9 mouse cellular contexts compared by ENCODE assay signal in genomic region chr2:145903983-145904616, GRCm38 (mm10). TPM values are rescaled to one million over a fixed set of nuclear protein-coding genes. Genes with fewer than 3 reads are reported as not detected.
DNase-seq lines count a peak whose midpoint lies in the region; ATAC-seq and TF ChIP-seq lines count a peak whose summit lies in the region.
"Had no signal": no experiment of that assay in that cellular context is flagged by ENCODE, and none has a peak within 500 bp of the region (broad histone marks: within the 10 kb centered on the region; RNA-seq: fewer than 3 reads in every experiment).

No protein-coding gene starts in this region.

- H3K4me2 ChIP-seq in lung, embryonic 16.5 days (ENCODE audit: low read depth, low read length), result peak overlapping the region; percentile 77
- H3K4me2 ChIP-seq in limb, embryonic 11.5 days (ENCODE audit: low read depth, severe bottlenecking), result peak overlapping the region; percentile 64

- H3K36me3 ChIP-seq in lung, embryonic 16.5 days (ENCODE audit: control insufficient read depth, insufficient read depth, low read length), result peaks cover 9% of the 10 kb centered on the region
- H3K36me3 ChIP-seq in limb, embryonic 11.5 days (ENCODE audit: control insufficient read depth, insufficient read depth, low read length), result no peaks in the 10 kb centered on the region; the same call in 1 of the 2 replicates

- TF ChIP-seq CTCF in embryonic fibroblast, embryonic 13.5 days (IDR thresholded peaks at IDR 0.05; ENCODE audit: borderline replicate concordance, insufficient read depth, low read length), result no peak
- TF ChIP-seq CTCF in olfactory bulb, adult 2 months (IDR thresholded peaks at IDR 0.05; ENCODE audit: insufficient read depth, low read depth, low read length), result no peak

- ATAC-seq in lung, embryonic 16.5 days (ENCODE audit: low read depth), result no peak
- ATAC-seq in limb, embryonic 11.5 days (ENCODE audit: insufficient number of reproducible peaks, low FRiP score, low TSS enrichment, low read depth), result no peak

- H3K9me3 ChIP-seq in lung, embryonic 16.5 days (ENCODE audit: control insufficient read depth, low read length), result no peaks in the 10 kb centered on the region
- H3K9me3 ChIP-seq in limb, embryonic 11.5 days (ENCODE audit: control insufficient read depth, low read length), result no peaks in the 10 kb centered on the region

- H3K27ac ChIP-seq in lung, embryonic 16.5 days (ENCODE audit: low read length), result no peak overlapping the region; the same call in 1 of the 2 replicates
- H3K27ac ChIP-seq in embryonic fibroblast, embryonic 13.5 days (ENCODE audit: insufficient read depth, low read length), result peak overlapping the region; percentile 59; the same call in 1 of the 2 replicates
- no peak overlapping the region for H3K27ac ChIP-seq in limb, embryonic 11.5 days (replicated peaks; ENCODE audit: low read depth, low read length)
- H3K27ac ChIP-seq in olfactory bulb, adult 2 months (ENCODE audit: insufficient read depth, low read depth, low read length), result no peak overlapping the region

- 27% methylated on average over 12 of the region's 12 CpGs for WGBS in lung, embryonic 16.5 days
- WGBS in limb, embryonic 11.5 days, result 29% methylated on average over 12 of the region's 12 CpGs
- WGBS in olfactory bulb, adult 2 months, result 23% methylated on average over 12 of the region's 12 CpGs

- no peak for TF ChIP-seq POLR2A in embryonic fibroblast, embryonic 13.5 days (IDR thresholded peaks at IDR 0.05; ENCODE audit: low read depth, low read length)
- no peak for TF ChIP-seq POLR2A in olfactory bulb, adult 2 months (IDR thresholded peaks at IDR 0.05; ENCODE audit: insufficient read depth, low read depth, low read length)

- no peaks in the 10 kb centered on the region for H3K27me3 ChIP-seq in lung, embryonic 16.5 days (ENCODE audit: control insufficient read depth, insufficient read depth, low read depth, low read length)
- no peaks in the 10 kb centered on the region for H3K27me3 ChIP-seq in limb, embryonic 11.5 days (ENCODE audit: control insufficient read depth, insufficient read depth, low read length)

- peak overlapping the region; percentile 96 for H3K4me3 ChIP-seq in lung, embryonic 16.5 days (ENCODE audit: low read length)
- peak overlapping the region; percentile 87 for H3K4me3 ChIP-seq in embryonic fibroblast, embryonic 13.5 days (ENCODE audit: insufficient read depth, low read length)
- H3K4me3 ChIP-seq in limb, embryonic 11.5 days (ENCODE audit: low read depth, low read length), result peak overlapping the region; percentile 85
- H3K4me3 ChIP-seq in olfactory bulb, adult 2 months (ENCODE audit: insufficient read depth, low read depth, low read length), result peak overlapping the region; percentile 25

- DNase-seq in lung, postnatal 14 days, result no peak
- DNase-seq in limb, embryonic 11.5 days (ENCODE audit: low spot score), result no peak
- no peak for DNase-seq in spleen, adult 12 weeks (ENCODE audit: low spot score)
- DNase-seq in spleen, postnatal 14 days (ENCODE audit: low spot score in 2 of 2), result no peak
- no peak for DNase-seq in ovary, postnatal 10 days (ENCODE audit: low spot score)
- DNase-seq: thymus, postnatal 25 days had no signal

- H3K4me1 ChIP-seq in lung, embryonic 16.5 days (replicated peaks; ENCODE audit: control insufficient read depth, insufficient read depth, low read length), result peaks cover 16% of the 10 kb centered on the region
- peaks cover 4% of the 10 kb centered on the region for H3K4me1 ChIP-seq in embryonic fibroblast, embryonic 13.5 days (ENCODE audit: control insufficient read depth, insufficient read depth, low read length)
- H3K4me1 ChIP-seq in limb, embryonic 11.5 days (ENCODE audit: control insufficient read depth, insufficient read depth, low read length), result peaks cover 5% of the 10 kb centered on the region
- peaks cover 6% of the 10 kb centered on the region; the same call in 1 of the 2 replicates for H3K4me1 ChIP-seq in olfactory bulb, adult 2 months (ENCODE audit: control insufficient read depth, insufficient read depth, low read length)

- H3K9ac ChIP-seq in lung, embryonic 16.5 days (ENCODE audit: low read length), result peak overlapping the region; percentile 94
- peak overlapping the region; percentile 91 for H3K9ac ChIP-seq in limb, embryonic 11.5 days (ENCODE audit: low read length)

RNA-seq across cellular contexts. Expression of gene Naa20, which starts 2.2 kb away (rescaled TPM):
- polyA plus RNA-seq in lung, embryonic 16.5 days (2015; fragmentation: Nextera tagmentation; extraction: Ambion mirVana), result 151 and 152 TPM in 2 replicates
- 107 and 122 TPM in 2 replicates for polyA plus RNA-seq in embryonic fibroblast, embryonic 13.5 days (2011; ENCODE audit: insufficient read length, low read depth, missing spikeins)
- 153 and 159 TPM in 2 replicates for polyA plus RNA-seq in limb, embryonic 11.5 days (2014; fragmentation: Nextera tagmentation; extraction: Ambion mirVana)
- polyA plus RNA-seq in olfactory bulb, adult 2 months (2012; ENCODE audit: insufficient read depth, insufficient read length, low replicate concordance, missing spikeins), result not detected in 2 replicates

RNA-seq across cellular contexts. Expression of gene Cfap61, which starts 30.5 kb away (rescaled TPM):
- polyA plus RNA-seq in lung, embryonic 16.5 days (2015; fragmentation: Nextera tagmentation; extraction: Ambion mirVana), result 2.3 and 2.5 TPM in 2 replicates
- 0.33 and 0.60 TPM in 2 replicates for polyA plus RNA-seq in embryonic fibroblast, embryonic 13.5 days (2011; ENCODE audit: insufficient read length, low read depth, missing spikeins)
- polyA plus RNA-seq in limb, embryonic 11.5 days (2014; fragmentation: Nextera tagmentation; extraction: Ambion mirVana), result 0.08 and 0.09 TPM in 2 replicates
- not detected in 2 replicates for polyA plus RNA-seq in olfactory bulb, adult 2 months (2012; ENCODE audit: insufficient read depth, insufficient read length, low replicate concordance, missing spikeins)

RNA-seq across cellular contexts. Expression of gene Crnkl1, which starts 30.7 kb away (rescaled TPM):
- 25.9 and 27.4 TPM in 2 replicates for polyA plus RNA-seq in lung, embryonic 16.5 days (2015; fragmentation: Nextera tagmentation; extraction: Ambion mirVana)
- 23.7 and 24.9 TPM in 2 replicates for polyA plus RNA-seq in embryonic fibroblast, embryonic 13.5 days (2011; ENCODE audit: insufficient read length, low read depth, missing spikeins)
- 45.8 and 46.9 TPM in 2 replicates for polyA plus RNA-seq in limb, embryonic 11.5 days (2014; fragmentation: Nextera tagmentation; extraction: Ambion mirVana)
- polyA plus RNA-seq in olfactory bulb, adult 2 months (2012; ENCODE audit: insufficient read depth, insufficient read length, low replicate concordance, missing spikeins), result not detected in 2 replicates

Comparison
In these comparisons a context has a peak if more than half of its experiments do, and no peak if none do; other contexts are left out.
1. H3K4me3 ChIP-seq: peak in every context shown above with its lines; median percentile 96 in lung, embryonic 16.5 days; 87 in embryonic fibroblast, embryonic 13.5 days; 85 in limb, embryonic 11.5 days; 25 in olfactory bulb, adult 2 months.